Mouse (Mus musculus) spleen, adult 18-20 months (tissue): ENCODE data around the gene Clec3b.

ENCODE experiments used
- DNase-seq, 2 experiments: peaks; one replicate each; pipeline ENCODE4 v3.0.0; 2022; ENCODE audit warnings: mixed read lengths in 2 of 2

Clec3b gene

DNA sequence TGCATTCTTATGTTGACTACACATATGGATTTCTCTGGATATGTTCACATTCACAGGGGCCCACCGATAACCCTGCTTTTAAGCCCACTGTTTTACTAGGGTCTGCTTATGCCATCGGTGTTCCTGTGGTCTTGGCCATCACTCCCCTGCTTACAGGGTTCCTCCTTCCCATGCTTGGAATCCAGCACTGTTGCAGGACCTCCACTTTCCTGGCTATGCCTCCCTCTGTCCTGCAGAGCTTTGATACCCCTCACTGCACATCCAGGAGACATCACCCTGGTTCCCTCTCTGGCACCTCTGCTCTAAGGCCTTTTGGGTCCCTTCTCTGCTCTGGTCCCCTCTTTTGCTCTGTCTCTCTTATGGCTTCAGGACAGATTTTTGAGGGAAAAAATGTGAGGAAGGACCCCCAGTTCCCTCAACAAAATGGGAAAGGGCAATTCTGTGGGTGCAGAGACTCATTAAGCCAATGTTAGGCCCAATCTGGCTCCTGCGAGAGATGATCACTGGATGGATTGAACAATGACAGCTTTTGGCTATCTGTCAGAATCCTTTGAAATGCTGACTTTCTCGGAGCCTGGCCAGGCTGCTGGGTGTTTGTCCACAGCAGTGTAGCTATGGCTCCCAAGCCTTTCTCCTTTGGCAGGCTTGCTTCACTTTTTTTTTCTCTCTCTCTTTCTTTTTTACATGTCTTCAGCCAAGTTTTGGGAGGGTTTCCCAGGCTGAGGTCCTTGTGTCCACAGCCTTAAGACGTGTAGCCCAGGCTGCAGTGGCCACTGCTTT, at the start of gene Clec3b:
TSS of gene Clec3b (plus strand) at position 706 of the 780 bp plus-strand sequence.
- DNase-seq = no peak

- no peak for DNase-seq
Observed at GRCm38 (mm10) chr9:123103425-123103824, 47.3 kb upstream of the Clec3b start.

DNA sequence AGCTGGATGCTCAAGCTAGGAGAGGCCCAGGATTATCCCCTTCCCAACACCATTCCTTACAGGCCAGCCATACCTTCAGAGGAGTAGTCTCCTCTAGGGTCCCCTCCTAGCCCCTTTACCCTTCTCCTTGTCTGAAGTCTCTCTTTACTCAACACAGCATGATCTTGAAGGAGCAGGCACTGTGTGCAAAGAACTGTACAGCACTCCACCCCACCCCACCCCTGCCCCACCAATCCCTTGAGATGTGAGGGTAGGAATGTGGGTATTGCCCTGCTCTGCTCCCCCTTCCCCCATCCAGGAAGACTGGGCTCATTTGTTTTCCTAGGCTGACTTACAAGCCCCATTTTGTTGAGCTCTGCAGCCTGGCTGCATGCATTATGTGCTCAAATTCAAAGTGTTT, 46.4 kb upstream of the Clec3b start:
- no peak for DNase-seq

DNA sequence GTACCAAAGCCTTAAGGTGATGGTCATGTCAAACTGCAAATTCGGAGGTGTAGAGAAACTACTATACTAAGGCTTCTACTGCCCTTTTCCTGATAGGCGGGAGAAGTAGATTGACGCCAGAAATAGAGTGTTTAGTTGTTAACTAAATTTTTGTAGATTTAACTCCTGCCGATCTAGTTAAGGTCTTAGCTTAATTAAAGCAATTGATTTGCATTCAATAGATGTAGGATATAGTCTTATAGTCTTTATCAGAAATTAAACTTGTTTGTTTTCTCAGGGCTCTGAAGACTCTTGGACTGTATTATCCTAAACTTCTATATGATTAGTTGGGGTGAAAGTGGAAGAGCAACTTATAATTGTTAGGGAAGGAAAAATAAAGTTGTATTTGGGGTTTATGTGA, 43.6 kb upstream of the Clec3b start:
- no peak for DNase-seq

- DNase-seq = no peak
Observed at GRCm38 (mm10) chr9:123109188-123109587, 41.6 kb upstream of the Clec3b start.

GRCm38 (mm10) chr9:123111751-123112221, 39.0 kb upstream of the Clec3b start:
- no peak for DNase-seq

GRCm38 (mm10) chr9:123112805-123113521, 37.8 kb upstream of the Clec3b start, which contains the start of the genes Zdhhc3 and Exosc7:
Gene Zdhhc3 (minus strand): TSS chr9:123113205.
Gene Exosc7 (plus strand): TSS chr9:123113215.
- DNase-seq = peak; percentile 73 to 82

DNA sequence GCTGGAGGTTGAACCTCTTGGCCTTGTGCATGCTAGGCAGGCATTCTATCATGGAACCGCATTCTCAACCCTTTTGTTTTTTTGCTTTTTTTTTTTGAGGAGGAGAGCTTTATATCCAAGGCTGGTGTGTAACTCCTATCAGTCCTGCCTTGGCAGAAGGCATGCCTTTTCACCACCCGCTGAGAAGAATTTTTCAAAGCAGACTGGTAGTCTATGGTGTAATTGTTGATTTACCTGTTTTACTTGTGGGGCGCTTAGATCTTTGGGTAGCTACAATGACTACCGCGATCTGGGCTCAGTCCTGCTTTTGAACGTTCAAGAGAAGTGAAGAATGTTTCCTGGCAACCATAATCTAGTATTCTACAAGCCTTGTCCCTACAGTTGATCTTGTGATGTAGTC, 36.8 kb upstream of the Clec3b start:
- DNase-seq = no peak

GRCm38 (mm10) chr9:123115566-123115965, 35.2 kb upstream of the Clec3b start:
- DNase-seq = no peak

DNA sequence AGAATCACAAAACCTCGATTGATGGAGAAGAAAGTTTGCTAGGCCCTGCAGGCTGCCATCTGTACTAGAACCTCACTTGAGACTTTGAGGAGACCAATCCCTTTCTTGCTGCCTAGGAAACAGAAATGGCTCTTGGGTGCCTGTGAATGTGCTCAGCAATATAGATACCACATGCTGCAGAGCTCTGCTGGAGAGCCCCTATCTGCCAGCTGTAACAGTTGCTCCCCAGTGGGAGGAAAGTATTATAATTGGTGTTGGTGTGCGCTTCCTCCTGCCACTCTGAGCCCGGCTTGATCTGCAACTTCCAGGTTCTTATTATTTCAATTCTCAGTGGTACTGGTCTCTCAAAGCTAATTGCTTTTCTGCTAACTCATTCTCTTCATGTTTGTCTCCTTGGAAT, 27.7 kb upstream of the Clec3b start:
- DNase-seq = no peak

DNA sequence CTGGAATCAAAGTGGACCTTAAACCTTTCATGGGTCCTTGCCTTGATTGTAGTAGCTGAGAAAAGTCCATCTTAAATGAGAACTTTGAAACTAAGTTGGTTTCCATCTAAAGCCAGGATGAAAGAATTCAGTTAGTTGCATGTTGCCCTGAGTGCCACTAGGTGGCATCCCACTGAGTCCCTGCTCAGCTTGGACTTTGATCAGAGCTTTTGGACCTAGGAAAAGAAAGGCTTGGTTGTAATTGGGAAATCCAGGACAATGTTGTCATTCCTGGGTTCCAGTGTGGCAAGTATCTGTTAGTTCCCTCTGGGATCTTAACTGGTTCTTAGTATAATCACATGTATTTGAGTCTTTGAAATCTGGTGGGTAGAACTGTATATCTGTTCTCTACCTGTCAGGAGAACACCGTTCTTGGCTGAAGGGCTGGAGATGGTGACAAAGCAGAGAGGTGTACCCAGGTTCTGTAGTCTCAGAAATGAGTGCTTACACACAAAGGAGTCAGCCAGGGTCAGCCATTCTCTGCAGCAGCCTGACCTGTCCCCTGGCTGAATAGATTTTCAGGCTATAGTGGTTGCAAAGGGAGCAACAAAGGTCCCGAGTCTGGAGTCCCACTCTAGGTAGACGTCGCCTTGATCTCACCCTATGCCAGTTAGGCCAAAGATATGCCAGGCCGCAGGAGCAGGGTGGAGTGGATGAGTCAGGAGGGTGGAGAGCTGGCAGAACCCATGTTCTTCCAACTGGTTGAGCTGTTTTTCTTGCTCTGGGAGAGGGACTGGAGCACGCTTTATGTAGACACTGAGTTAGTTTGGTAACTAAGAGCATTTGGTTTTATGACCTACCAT, 27.0 kb upstream of the Clec3b start:
- no peak for DNase-seq

DNA sequence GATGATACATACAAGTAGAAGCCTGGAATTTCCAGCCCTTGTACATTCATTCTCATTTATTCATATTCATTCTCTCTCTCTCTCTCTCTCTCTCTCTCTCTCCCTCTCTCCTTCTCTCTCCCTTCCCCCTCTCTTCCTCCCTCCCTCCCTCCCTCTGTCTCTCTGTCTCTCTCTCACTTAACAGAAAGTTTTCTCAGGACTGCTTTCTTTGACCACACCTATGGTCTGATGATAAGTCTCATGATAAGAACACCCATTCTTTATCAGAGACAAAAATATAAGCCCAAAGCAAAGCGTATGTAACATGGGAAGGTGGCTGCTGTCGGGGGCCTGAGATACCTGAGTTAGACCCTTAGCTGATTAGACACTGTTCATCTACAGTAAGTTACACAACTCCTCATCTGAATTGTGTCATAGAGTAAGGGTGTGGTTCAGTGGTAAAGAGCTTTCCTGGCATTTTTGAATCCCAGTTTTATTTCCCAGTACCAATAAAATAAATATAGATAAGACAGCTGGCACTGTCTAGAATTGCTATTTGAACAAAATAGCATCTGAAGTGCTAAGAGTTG, 26.2 kb upstream of the Clec3b start:
- DNase-seq = no peak

- no peak for DNase-seq
Observed at GRCm38 (mm10) chr9:123127663-123128062, 23.1 kb upstream of the Clec3b start.

DNA sequence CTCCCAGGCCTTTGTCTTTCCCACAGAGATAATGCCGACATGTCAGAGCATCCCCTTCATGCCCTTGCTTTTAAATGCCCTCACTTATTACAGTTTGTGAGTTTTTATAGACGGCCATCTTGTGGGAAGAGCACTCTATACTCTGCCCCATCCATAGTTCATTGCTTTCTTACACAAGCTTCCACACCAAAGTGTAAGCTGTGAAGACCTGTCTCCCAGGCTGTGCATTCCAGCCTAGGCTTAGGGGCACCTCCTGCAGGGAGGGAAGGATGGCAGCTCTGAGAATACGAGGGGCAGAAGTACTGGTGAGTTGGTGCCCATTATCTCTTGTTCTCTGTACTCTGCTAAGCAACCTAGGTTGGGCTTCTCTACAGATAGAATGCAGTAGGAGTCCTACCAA, 17.8 kb upstream of the Clec3b start:
- no peak for DNase-seq

DNA sequence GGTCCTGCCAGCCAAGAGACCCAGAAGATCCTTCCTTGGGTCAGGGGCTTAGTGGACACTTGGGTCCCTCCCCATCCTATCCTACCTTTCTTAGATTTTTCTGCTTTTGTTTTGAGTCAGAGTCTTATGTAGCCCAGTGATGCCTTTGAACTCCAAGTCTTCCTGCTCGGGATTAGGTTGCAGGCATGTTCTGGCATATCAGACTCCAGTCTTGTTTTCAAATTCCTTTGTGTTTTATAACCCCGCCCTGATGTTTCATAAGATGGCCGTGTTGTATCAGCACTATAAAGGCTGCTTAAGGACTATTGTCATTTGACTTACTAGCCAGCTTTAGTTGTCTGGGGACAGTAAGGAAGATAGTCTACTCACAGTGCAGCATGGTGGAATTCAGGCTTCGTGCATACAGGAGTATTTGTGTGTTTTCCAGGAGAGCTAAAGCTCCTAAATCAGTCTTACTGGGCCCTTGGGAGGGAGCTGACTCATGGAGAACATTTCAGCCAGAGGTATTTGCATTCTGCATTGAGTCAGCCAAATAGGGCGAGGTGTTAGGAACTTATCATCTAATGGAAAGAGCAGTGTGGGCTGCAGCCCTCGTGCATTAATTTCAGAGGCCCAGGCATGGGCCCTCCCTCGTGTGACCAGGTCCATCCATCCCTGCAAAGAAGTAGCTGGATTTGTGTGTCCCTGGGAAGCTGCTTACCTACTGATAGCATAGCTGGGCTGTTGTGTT, 13.6 kb upstream of the Clec3b start:
- DNase-seq = no peak

- no peak for DNase-seq
Observed at GRCm38 (mm10) chr9:123138891-123139474, 11.8 kb upstream of the Clec3b start.

DNA sequence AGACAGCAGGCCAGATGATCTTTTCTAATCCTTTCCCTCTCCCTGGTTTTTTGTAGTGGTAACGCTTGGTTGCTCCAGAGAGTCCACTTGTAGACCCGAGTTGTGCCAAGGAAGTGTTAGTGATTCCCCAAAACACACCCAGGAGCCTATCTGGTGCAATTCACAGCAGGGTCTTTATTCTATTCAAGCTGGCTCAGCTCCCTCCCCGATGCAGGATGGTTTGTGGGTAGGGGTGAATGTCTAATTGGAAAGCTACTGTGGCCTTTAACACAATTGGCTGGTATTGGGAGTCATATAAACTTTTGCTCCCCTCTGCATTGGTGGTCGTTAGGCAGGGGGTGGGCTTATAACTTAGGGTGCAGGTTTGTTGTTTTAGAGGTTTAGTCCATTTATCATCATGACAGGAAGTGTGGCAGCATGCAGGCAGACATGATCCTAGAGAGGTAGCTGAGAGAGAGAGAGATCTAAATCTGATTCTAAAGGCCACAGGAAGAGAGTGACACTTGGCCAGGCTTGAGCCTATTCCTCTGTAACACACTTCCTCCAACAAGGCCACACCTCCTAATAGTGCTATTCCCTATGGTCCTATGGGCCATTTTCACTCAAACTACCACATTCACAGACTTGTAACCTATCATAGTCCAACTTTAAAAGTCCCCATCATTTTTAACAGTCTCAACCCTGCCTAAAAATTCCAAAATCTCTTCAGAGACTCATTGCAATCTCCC, 10.7 kb upstream of the Clec3b start:
- DNase-seq = no peak

- no peak for DNase-seq
Observed at GRCm38 (mm10) chr9:123148430-123148829, 2.3 kb upstream of the Clec3b start.

- no peak for DNase-seq
Observed at GRCm38 (mm10) chr9:123151561-123151960, 815 bp downstream of the Clec3b start.

DNA sequence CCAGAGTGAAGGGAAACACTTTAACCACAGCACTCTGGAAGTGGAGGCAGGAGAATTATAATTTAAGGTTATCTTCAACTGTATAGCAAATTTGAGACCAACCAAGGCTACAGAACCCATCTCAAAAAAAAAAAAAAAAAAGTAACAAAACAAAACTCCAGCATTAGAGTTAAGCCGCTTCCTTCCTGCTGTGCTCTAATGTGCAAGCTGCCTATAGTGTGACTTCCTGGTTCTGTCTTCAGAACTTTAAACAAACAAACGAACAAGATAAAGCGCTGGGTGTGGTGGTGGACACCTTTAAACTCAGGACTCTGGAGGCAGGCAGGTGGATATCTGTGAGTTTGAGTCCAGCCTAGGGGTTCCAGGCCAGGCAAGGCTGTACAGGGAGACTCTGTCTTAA, 1.3 kb downstream of the Clec3b start:
- DNase-seq = no peak

- no peak for DNase-seq
Observed at GRCm38 (mm10) chr9:123153121-123153520, 2.4 kb downstream of the Clec3b start.
